Mouse (Mus musculus) heart, adult 9 months (tissue): ENCODE data around the gene Jak1.

Source experiments
- DNase-seq, 2 experiments: peaks; one replicate each; pipeline ENCODE4 v3.0.0; 2022; ENCODE audit warnings: low spot score in 2 of 2

The Jak1 gene

GRCm38 (mm10) chr4:101264741-101265513 is at the start of gene Jak1:
TSS of gene Jak1 (minus strand) at chr4:101265282.
- peak; percentile 98 to 99 for DNase-seq

GRCm38 (mm10) chr4:101312055-101312454 is 47.0 kb upstream of the Jak1 start:
- no peak for DNase-seq

DNA sequence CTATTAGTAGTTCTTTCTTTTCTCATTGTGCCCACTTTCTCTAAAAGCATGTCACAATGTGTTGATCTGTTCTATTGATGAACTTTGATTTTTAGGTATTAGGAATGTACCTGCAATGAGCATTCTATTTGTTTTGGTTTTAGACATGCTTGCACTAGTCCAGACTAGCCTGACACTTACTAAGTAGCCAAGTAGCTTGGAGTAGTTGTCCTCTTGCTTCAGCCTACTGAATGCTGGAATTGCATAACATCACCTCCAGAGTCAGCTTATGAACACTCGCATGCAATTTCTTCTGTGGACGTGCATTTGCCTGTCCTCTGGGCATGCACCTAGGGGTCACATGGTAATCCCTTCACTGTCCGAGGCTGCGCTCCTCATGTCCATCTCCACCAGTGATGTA is 43.1 kb upstream of the Jak1 start:
- DNase-seq, result no peak

DNA sequence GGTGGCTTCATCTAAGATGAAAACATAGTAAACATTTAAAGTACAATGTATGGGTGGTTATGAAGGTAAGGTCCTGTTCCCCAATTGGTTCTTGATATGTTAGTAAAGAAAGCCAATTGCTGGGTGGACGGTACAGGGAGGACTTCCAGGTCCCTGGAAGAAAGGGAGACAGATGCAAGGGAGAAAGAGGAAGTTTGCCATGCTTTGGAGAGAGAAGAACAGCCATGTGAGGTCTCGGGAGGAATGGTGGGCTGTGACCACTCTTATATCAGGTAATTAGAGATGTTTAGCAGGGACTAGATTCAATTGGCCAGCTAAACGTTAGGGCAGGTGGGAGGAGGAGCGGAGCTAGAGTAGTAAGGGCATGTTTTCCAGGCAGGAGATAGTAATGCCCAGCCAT is 42.2 kb upstream of the Jak1 start:
- DNase-seq, result no peak

DNA sequence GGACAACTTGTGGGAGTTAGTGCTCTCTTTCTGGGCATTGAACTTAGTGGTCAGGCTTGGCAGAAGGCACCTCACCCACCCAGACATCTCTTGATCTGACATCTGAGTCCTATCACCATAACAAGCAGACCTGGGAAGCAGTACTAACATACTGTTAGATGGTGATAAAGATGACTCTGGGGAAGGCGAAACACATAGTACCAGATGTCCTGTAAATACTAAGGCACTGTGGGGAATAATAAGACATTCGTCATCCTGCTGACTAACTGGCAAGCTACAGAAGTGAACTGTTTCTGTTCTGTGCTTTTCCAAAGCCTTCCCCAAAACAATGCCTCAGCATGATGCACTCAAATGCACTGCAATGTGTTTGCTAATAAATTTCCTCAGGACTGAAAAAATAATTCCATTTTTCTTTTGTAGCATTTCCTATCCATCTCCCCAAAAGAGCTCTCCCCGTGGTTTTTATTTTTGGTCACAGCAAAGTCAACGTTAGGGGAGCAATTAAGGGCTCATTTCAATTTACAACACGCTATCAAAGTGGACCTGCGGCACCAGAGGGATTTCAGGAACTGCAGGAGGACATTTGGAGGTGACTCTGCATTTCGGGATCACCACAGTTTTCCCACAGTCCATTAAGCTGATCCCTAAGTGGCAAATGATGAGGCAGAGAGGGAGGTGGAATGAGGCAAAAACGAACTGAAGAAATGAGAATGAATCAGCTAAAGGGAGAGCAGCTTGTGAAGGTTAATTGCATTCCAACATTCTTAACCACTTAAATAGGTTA is 41.2 kb upstream of the Jak1 start:
- DNase-seq, result no peak

- peak; percentile 38 to 44 for DNase-seq
Measured at GRCm38 (mm10) chr4:101305126-101305525, 40.0 kb upstream of the Jak1 start.

- DNase-seq, result no peak
Measured at GRCm38 (mm10) chr4:101304114-101304513, 39.0 kb upstream of the Jak1 start.

DNA sequence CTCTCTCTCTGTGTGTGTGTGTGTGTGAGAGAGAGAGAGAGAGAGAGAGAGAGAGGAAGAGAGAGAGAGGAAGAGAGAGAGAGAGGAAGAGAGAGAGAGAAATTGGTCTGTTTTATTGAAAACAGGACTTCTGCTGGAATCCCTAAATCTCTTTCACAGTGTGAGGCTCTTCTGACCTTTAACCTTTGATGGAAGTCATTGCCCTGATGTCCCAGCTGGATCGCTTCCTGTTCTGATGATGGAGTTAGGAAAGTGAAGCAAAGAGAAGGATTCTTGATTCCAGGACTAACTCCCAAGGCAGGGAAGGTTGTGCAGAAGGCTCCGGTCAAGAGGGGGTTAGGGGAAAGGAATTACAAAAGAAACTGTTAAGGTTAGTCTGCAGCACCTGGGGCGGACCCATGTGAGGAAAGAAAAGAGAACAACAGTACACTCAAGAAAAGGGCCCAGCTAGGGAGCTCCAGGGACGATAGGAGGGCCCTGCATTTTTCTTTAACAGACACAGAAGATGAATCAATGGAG is 35.4 kb upstream of the Jak1 start:
- DNase-seq, result no peak

DNA sequence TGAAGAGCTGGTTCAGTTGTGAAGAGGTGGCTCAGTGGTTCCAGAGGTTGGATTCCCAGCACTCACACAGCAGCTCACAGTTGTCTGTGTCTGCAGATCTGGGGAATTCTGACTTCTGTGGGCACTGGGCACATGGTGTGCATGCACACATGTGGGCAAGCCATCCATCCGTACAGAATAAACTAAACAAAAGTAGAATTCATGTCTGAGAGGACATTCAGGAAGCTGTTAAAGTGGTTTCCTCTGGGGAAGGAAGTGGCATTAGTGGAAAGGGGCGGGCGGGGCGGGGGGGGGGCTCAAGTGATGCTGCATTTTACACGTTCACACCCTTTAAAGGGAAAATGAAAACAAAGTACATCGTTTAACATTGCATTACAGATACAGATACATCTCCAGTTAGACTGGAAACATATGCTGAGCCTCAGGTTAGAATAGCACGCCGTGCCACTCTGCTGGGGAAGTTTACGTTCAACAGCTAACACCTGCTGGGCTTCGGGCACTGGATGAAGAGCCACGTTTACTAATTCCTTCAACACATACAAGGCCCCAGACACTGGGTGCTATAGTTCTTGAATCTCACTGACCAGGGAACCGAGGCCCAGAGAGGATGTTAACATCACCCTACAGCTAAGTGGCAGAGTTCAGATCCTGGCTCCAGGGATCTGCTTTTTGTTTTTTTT is 33.4 kb upstream of the Jak1 start:
- no peak for DNase-seq

DNA sequence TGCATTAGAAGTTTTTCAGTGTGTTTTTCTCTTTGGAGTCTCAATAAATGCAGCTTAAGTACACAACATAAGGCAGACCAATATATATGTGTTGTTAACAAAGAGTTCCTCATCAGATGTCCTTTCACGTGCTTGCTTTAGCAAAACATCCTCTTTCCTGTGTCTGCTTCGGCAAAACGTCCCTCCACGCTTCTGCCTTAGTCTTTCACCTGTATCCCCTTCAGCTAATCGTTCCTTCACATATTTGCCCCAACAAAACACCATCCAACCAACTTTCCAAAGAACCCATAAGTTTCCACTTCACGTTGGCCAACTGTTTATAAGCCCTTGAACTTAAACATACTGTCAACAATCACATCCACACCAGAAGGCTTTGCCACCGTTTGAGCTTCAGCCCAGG is 31.8 kb upstream of the Jak1 start:
- no peak for DNase-seq

DNA sequence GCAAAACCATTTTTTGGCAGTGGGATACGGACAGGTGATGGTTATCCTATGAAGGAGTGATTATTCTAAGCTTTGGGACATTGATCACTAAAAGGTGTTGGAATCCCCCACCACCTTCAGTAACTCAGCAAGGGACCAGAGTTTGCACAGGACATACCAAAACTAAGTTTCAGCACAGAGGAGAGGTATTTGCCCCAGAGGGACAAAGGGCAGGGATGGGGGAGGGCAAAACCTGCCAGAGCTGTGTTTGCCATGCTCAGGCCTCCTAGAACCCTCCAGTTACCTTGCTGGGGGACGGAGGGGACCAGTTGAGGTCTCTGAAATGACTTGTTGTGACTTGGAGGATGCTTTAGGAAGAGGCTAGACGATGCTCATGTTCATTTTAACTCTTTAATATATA is 30.7 kb upstream of the Jak1 start:
- no peak for DNase-seq

DNA sequence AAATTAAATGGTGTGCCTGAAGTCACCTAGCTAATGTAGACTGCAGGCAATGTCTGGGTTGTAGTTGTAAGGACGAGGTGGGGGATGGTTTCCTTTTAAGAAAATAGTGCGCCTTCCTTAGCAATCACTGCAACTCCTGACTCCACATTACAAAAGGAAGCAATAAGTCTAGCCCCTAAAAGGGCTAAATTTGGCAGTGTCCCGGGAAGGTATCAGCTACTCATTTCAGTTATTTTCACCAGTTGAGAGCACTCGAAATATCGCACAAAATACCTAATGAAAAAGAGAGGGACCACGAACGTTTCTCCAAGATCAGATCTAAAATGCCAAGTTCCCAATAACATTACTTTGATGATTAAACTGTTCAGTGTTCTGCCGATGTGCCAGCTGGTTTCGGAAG is 28.6 kb upstream of the Jak1 start:
- DNase-seq, result no peak

DNA sequence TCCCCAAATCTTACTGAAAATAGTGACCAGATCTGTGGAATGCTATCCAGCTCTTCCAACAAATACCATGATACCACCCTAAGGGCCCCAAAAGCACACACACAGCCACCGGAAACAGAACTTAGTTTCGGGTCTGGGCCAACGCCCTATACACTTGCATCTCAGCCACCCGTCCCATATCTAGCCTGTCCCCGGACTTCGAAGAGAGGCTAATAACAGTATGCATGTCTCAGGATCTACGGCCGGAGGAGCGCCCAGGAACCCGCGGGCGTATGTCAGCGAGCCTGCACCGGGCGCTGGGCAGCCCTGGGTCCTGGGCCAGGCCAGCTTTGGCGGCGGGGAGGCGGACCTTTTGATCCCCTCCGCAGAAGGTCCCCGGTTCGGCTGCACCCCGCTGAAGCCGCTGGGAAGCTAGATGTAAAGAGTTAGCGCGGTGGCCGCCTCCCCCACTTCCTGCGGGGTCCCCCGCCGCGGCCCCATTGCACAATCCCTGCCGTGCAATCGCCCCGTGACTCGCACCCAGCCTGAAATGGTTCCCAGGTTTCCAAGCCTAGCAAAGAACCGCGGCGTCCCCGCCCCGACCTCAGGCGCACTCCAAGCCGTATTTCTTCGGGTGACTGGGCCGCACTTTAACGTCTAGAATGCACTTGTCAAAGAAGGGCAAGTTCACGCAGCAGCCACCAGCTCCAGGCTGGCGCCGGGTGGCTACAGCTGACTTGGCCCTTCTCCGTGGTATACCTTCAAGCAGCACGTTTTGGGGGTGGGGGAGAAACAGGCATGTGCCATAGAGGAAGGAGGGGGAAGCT is 27.9 kb upstream of the Jak1 start:
- DNase-seq, result peak; percentile 78 to 82

- DNase-seq, result peak; percentile 92 to 94
Measured at GRCm38 (mm10) chr4:101292028-101292735, 27.1 kb upstream of the Jak1 start.

GRCm38 (mm10) chr4:101288292-101288691 is 23.2 kb upstream of the Jak1 start:
- no peak for DNase-seq

DNA sequence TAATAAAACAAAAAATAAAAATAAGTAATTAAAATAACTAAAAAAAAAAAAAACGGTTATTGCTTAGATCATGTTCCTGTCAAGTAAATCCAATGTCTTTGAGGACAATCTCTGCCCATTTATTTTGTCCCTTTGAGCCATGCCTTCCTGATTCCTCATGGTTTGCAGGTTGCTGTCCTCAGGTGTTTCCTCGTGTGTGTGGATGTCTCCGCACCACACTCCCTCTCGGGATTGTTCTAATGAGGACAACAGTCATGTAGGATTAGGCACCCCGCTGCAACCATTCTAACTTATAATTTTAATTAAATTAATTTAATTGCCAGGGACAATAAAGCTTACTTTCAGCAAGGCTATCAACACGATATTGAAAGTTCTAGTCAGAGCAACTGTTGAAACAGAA is 21.5 kb upstream of the Jak1 start:
- no peak for DNase-seq

DNA sequence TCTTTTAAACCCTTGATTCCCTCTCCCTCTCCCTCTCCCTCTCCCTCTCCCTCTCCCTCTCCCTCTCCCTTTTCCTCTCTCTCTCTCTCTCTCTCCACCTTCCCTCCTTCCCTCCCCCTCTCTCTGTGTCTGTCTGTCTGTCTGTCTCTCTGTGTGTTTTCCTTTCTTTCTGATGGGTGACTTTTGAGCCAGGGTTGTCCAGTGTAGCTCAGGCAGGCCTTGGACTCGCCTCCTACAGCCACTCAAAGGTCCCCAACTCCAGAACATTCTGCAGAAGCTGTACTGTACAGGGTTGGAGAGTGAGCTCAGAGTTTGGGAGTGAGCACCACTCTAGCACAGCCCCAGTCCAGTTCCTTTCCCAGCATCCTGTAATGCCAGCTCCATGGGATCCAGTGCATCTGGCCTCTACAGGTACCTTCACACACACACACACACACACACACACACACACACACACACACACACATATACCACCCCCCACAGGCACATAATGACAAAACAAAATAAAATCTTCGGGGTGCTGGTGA is 20.9 kb upstream of the Jak1 start:
- no peak for DNase-seq

DNA sequence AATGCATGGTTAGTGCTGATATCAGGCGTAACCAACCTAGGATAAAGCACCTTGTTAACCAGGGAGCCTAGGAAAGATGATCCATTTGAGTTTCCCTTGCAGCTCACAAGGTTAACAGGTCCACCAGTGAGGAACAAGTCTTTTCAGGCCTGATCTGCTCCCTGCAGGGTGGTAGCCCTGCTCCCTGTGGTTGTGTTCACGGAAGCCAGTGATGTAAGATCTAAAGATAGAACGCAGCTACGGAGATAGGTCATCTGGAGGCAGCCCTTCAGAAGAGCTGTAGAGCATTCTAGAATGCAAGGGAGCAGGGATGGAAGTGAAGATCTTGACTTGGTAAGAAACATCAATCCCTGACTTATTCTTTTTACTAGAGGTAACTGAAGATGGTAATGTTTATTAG is 18.9 kb upstream of the Jak1 start:
- DNase-seq, result peak; percentile 25 to 40

DNA sequence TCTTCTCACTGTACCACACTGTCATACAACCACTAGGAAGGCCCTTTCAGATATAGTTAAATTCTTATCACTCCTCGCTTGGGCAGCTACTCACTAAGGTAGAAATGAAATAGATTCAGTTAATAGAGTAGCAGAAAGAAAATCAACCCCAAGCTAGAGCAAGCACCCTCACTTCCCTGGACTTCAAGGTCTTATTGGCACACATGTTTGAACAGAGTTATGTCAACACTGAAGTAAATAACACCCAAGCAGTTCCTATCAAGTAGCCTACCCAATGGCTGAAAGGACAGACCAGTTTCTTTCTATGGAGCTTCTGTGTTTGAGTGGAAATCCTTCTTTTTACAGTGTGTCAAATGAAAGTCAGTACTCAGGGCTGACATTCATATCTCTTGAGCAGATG is 17.2 kb upstream of the Jak1 start:
- DNase-seq, result no peak

DNA sequence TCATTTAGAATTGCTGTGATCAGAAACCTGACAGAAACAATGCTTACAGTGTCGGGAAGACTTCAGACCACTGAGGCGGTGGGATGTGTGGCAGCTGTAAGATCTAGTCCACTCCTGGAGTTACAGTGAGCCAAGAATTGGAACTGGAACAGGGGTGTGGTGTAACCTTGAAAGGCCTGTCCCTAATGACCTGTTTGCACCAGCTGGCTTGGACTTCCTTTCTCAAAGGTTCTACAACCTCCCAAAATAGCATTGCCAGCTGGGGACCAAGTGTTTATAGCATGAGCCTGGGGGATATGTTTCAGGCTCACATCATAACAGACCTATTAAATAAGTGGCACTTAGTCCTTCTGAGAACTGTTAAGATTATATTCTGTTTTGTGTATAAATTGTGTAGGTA is 15.0 kb upstream of the Jak1 start:
- DNase-seq, result no peak
